Mouse (Mus musculus): ENCODE measurements around the gene Gon4l.
A peak's percentile ranks its signal among the peaks of the same experiment; 100 is the strongest.

Gene Gon4l

DNA sequence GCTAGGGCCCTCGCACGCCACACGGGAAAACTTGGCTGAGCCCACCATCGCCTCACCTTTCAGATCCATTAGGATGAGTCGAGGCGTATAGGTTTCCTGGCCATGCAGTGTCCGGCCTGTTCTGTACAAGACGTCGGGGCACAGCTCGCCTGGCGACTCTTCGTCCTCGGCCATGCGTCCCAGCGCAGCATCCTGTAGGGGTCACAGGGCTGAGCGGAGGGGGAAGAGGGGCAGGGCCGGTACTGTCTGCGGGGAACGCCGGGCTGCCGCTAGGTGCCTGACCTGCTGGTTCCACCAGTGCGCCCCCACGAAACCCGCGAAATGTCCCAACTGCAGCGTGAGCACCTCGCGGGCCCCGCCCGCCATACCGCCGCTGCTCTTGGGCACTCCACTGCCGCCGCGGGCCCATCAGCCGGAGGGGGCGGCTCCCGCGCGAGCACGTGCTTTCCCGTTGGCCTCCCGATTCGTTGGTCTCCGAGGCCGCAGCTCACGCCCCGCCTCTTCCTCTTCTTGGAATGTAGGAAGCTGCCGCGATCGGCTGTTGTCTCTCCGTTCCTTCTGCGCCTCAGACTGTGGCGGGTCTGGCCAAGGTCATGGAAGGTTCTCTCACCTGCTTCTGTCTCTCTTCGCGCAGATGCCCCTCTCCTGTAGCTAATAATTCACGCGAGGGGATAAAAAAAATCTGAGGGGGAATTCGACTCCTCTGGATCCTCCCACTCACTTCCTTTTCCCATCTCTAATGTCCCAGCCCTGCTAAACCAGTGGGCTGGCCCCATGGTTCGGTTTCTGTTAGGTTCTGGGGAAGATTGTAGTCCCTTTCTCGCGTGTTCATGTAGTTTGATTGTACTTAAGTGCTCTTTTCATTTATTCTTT, 78.7 kb downstream of the Gon4l start, which contains the start of gene Msto1:
Msto1 (minus strand) TSS at position 489 of the 873 bp plus-strand sequence.
- peak; percentile 95 for DNase-seq

DNA sequence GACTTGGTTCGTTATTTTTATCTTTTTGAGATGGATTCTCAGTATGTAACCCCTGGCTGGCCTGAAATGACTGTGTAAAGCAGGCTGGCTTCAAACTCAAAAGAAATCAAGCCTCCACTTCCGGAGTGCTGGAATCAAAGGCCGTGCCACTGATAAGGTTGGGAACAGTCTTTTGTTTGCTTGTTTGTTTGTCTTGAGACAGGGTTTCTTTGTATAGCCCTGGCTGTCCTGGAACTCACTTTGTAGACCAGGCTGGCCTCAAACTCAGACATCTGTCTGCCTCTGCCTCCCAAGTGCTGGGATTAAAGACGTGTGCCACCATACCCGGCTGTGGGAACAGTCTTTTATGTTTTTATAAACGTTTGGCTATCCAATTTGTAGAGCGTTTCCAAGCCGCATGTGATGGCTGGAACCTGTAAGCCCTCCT, 79.4 kb downstream of the Gon4l start:
- DNase-seq: no peak

DNA sequence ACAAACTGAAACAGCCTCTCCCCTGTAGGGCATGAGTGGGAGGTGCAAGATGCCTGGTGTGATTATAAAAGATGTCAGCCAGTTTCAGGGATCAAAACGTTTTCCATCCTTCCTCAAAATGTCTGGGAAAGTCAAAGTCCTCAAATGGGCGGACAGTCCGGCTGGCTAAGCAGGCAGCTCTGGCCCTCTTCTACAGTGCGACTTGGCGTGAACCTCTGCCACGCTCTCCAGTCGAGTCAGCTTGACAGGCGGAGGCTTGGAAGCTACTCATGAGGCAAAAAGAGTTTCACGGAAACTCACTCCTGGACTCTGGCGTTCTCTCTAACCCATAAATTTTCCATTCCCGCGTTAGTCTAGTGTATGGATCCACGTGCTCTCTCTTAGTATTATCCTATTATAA, 84.0 kb downstream of the Gon4l start:
- peak in 1 of 2 experiments; percentile 29 for DNase-seq

DNA sequence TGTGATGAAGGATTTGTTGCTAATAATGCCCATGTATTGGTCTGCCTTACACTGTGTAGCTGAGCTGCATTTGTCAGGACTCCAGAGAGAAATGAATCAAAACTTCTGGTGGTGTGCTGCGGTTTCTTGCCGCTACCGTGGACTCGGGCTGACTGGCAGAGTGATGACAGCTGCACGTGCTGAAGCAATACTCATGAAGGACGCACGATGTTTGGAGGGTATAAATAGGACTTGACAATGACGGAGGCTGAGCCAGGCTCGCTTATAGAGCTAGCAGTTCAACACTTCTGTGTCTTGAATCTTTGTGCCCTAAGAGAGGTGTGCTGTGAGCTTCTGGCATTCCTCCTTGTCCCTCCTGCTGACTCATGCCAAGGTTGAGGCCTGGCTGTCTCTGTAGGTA, 86.4 kb downstream of the Gon4l start:
- DNase-seq: no peak

DNA sequence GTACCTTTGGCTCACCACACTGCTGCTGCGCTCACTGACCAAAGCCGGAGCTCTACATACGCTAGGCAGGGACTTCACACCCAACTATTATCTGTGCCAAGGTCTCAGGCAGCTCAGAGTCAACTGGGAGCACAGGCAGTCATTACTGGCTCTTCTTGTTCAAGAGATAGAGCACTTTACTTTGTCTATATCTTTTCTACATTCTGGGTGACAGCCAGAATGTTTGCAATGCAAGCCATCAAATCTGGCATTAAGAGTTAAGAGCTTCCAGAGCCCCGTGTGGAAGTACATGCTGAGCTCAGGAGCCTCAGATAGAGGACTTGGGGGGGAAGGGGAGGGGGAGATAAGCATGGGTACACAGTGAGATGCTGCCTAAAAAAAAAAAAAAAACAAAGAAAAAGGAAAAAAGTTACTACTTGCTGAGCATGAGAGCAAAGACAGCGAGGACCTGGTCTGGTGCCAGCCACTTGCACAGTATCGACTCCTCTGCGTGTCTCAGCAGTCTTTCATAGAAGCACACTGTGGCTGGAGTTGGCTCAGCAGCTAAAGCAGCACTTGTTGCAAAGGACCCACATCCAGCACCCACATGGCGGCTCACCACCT, 89.1 kb downstream of the Gon4l start:
- DNase-seq: peak; percentile 20 to 30

DNA sequence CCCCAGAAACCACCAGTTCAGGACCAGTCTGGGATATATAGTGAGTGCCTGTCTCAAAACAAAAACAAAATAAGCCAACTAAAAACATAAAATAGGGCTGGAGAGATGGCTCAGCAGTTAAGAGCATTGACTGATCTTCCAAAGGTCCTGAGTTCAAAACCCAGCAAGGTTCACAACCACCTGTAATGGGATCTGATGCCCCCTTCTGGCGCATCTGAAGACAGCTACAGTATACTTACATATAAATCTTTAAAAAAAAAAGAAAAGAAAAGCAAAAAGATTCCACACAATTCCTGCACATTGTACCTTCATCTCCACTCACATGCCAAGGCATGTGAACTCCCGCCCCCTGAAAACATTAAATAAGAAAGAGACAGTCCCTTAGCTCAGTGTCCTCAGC, 90.6 kb downstream of the Gon4l start:
- no peak for DNase-seq

DNA sequence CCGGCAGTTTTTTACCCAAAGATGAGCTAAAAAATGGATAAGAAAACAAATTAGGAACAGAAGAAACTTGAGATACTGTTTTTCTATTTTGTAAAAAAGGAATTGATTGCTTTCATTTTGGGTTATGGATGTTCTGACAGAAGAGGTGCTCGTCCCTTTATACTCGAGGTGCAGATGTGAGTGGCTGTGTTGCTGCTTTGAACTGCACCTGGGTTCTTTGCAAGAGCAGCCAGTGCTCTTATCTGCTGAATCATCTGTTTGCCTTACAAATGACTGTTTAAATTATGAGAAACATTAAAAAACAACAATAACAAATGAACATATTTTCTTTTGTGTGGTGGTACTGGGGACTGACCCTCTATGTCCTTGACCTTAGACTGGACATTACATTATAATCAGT, 94.5 kb downstream of the Gon4l start:
- no peak for DNase-seq

DNA sequence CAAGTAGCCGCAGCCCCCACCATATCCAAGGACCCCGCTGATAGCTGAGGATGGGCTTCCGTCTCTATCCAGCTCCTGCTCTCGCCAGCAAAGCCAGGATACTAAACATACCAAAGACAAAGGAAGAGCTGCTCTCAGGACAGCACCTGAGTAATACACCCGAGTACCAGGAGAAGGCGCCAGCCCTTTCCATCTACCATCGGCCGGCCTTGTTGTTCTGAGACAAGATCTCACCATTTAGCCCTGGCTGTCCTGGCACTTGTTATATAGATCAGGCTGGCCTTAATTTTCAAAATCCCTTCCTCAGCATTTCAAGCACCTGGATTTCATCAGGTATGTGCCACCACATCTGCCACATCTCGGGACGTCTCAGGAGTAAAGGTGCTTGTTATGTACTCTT, 104.0 kb downstream of the Gon4l start:
- DNase-seq: peak in 1 of 2 experiments; percentile 22

DNA sequence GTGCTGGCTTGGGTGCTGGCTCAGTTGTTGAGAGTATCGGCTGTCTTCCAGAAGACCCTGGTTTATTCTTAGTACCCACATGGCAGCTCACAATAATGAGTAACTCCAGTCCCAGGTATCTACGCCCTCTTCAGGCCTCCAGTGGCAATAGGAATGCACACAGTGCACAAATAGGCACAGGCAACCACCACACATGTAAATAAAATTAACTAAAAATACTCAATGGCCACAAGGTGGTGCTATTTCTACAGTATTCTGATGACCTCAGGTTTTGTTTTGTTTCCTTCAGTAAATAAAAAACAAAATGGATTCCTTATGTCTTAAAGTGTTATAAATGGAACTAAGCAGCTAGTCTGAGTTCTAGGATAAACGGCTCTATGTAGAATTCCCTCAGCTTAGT, 104.7 kb downstream of the Gon4l start:
- DNase-seq: peak; percentile 14 to 72

DNA sequence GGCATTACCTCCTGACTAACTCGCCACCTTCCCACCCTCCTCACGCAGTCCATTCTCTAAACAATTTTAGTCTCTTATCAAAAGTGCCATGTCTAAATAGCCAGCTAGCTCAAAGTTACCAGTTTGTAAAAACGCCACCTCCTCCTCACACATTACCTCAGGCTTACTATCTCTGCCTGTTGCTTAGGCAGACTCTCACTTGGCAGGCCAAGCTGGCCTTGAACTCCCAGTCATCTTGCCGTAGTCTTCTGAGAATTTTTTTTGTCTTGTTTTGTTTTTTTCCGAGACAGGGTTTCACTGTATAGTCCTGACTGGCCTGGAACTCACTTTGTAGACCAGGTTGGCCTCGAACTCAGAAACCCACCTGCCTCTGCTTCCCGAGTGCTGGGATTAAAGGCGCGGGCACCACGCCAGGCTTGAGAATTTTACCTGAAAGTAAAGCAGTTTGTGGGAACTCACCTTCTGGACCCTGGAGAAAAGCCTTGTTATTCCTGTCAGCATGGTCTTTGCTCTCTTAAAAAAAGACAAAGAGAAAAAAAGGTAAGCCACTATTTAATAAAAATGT, 107.4 kb downstream of the Gon4l start:
- no peak for DNase-seq

DNA sequence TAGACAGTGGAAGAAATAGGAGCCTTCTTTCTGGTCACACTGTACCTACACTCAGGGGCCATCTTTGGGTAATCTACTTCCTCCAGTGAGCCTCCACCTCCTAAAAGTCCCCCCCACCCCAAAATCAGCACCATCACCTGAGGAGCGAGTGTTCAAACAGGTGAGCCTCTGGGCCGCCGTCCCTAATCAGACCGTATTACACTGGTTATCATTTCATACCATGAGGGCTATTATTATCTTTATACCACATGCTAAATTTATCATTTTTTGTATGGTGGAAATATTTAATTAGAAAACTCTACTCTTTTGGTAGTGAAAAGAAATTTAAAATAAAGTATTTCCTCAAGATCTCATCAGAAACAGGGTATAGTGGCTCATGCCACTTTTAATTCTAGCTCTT, 109.1 kb downstream of the Gon4l start:
- no peak for DNase-seq

DNA sequence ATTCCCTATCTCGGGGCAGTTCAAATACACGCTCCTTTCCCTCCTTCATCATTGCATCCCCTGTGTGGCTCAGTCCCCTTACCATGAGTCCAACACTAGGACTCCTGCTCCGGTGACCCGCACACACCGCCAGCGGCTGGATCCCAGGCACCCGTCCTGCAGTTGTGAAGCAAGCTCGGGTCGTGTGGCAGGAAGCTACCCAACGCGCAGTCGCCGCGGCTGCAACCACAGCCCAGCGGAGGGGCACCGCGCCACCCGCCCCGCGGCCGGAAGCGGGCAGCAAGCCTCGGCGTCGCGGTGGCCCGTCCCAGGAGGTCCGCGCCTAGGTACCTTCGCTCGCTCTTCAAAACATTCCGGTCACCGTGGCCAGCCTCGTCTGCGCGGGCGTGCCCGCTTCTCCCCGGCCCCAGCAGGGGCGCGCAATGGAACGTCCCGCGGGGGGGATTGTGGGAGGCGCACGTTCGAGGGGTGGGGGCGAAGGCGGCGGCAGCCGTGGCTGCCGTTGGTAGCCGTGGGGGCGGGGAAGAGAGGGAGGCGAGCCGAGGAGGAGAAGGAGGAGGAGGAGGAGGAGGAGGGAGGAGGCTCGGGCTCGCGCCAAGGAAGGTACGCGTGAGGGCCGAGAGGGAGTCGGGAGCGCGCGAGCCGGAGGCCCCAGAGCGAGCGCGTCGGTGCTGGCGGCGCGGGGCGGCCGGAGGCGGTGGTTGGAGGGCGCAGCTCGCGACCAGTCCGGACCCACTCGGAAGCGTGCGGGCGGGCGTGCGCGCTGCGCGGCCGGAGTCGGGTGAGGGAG, 115.0 kb downstream of the Gon4l start:
- DNase-seq: peak; percentile 96 to 98

DNA sequence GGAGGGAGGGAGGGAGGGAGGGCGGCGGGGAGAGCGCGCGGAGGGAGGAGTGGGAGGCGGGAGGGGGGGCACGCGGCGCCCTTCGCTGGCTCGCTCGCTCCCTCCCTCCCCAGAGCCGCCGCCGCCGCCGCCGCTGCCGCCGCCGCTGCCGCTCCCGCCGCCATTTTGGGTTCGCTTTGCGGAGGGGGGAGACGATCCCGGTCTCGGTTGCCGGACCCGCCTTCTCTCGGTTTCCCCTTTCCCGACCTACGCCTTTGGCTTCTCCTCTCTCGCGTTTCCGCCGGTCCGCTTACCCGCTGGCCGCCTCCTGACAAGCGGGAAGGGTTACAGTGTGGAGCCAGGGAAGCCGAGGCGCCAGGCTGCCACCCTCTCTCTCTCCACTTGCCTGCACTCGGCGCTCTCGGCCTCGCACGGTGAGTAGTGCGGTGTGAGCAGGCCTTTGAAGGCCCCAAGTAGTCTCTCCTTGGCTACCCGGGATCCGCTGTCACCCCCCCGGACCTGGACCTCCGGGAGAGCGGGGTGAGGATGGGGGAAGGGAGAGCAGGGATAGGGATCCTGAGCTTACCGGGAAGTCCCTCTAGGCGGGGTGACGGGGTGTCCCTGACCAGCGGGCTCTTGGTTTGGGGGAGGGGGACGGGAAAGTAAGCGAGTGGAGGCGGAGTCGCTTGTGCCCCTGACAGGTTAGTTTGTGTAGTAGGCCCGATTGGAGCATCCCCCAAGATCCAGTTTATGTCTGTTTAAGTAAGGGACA, 115.7 kb downstream of the Gon4l start, which contains the start of the genes Ash1l and Dap3:
Ash1l (plus strand) TSS at position 47 of the 751 bp plus-strand sequence.
Dap3 (minus strand) TSS at position 606 of the 751 bp plus-strand sequence.
- peak in 1 of 2 experiments; percentile 91 for DNase-seq

DNA sequence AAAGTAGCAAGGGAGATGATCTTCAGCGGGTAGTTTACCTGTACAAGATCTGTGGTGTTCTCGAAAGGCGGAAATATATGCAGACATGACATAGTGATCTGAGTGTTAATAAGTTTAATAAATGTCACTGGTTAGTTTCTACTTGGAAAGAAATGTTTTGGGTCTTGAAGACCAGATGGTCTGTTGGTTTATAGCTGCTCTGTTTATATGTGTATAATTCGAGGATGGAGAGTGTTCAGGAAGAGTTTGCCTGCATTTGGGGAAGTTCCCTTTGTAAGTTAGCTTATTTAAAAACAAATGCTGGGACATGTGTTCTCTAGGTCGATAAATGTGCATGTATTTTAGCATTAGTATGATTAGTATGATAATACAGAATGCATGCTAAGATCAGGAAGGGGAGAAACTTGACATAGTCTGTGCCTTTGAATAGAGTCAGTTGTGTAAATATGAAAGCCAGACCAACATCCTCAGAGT, 116.3 kb downstream of the Gon4l start:
- DNase-seq: no peak

DNA sequence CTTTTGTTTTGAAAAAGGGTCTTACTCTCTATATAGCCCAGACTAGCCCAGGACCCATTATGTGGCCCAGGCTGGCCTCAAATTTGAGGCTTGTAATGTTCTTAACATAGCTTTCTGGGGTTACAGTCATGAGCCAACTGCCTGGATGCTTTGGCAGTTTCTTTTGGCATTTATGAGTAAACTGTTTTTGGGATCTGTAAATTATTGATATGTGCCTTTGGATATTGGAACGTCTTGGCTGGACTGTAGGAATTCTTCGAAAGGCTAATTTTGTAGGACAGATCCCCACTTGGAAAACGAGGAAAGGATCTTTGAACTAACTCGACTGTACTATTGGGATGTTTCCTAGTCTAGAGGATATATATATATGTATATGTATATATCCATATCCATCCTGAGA, 118.2 kb downstream of the Gon4l start:
- DNase-seq: no peak

DNA sequence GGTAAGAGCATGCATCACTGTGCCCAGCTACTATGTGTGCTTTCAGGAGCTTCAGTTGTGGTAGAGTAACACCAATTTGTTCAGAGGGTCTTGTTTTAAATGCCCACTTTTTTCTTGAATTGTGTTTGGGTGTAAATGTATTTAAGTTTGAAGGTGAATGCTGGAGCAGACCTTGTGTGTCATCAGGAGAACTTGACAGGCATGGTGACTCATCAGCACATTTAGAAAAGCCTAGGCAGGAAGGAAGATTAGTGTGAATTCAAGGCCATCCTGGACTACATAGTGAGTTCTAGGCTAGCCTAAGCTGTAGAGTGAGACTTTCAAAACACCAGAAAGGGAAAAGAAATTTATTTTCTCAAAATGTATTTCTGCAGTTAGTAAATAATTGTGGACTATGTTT, 118.7 kb downstream of the Gon4l start:
- no peak for DNase-seq
